Mouse (Mus musculus) E14TG2a.4 (cell line): ENCODE results near the gene Cd300ld3.

Experiments used
- H3K27me3 ChIP-seq: 2 replicates; pipeline ENCODE4 v1.6.1; 2014; ENCODE audit warnings: low read length, control low read depth; ENCODE audit not compliant: insufficient read depth
- H3K36me3 ChIP-seq: 2 replicates; pipeline ENCODE4 v1.6.1; 2014; ENCODE audit warnings: low read length, control low read depth; ENCODE audit not compliant: insufficient read depth
- H3K4me1 ChIP-seq: replicated peaks from 2 replicates; pipeline ENCODE4 v1.6.1; 2014; ENCODE audit warnings: low read depth, low read length, control low read depth
- H3K4me3 ChIP-seq: replicated peaks from 2 replicates; pipeline ENCODE4 v1.5.1; 2014; ENCODE audit warnings: mild to moderate bottlenecking, low read length
- H3K9me3 ChIP-seq: 2 replicates; pipeline ENCODE4 v1.6.1; 2014; ENCODE audit warnings: low read length, control low read depth
- CTCF ChIP-seq: conservative IDR thresholded peaks from 2 replicates; pipeline ENCODE4 v1.5.1; 2014; ENCODE audit warnings: low read length
- NANOG ChIP-seq: IDR thresholded peaks from 2 replicates; pipeline ENCODE4 v1.6.1; 2014; ENCODE audit warnings: borderline replicate concordance, low read length, mixed read lengths
- POU5F1 ChIP-seq: IDR thresholded peaks from 2 replicates; pipeline ENCODE4 v1.6.1; 2014; ENCODE audit warnings: low read length, borderline replicate concordance

Gene Cd300ld3

DNA sequence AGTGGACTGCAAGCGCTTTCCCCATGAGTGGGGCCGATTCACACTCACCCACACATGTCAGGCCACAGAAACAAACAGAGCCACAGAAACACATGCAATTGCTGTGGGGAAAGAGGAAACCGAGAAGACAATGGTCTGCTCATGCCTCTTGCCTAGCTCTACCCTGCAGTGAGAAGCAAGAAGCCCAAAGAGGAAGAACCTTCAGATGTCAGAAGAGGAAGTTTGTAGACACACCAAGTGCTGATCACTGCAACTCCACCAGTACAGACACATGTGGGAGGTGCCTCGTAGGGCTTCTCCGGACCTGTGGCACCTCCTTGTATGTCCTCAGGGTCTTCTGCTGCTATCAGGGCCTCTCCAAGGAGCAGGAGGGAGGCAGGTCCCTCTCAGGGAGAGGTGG lies 44.1 kb downstream of the Cd300ld3 start:
- H3K4me1 ChIP-seq = no peaks in the 10 kb centered on the region
- H3K9me3 ChIP-seq = no peaks in the 10 kb centered on the region
- H3K4me3 ChIP-seq = no peak overlapping the region
- TF ChIP-seq NANOG = no peak
- no peak for TF ChIP-seq POU5F1
- TF ChIP-seq CTCF = no peak
- no peaks in the 10 kb centered on the region for H3K36me3 ChIP-seq
- H3K27me3 ChIP-seq = peaks cover 22% of the 10 kb centered on the region

DNA sequence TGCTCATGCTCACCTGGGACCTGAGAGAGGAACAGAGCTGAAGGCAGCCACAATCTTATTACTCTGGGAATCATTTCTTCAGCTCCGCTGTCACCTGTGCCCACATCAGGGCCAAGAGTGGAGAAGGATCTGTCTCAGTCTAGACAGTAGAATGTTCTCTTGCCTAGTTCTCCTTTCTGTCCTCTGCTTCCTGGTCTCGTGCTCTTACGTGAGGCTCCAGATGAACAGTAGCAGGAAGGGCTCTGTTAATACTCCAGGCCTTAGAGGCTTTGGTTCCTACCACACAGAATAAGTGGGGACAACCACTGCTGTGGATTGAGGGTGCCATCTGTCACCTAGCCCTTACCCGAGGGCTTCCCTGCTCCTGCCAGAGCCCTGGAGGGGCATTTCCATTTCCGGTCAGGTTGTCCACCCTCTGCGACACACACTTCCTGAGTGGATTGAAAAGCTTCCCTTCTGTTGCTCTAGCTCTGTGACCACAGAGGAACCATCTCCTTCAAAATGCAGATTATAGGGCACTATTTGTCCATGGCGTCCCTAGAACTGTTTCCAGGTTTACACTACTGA lies 46.7 kb downstream of the Cd300ld3 start, which contains the start of gene Cd300c2:
Cd300c2 (minus strand) TSS at position 407 of the 567 bp plus-strand sequence.
- Histone ChIP-seq H3K4me1 (no peaks in the 10 kb centered on the region), H3K36me3 (no peaks in the 10 kb centered on the region), H3K27me3 (peaks cover 29% of the 10 kb centered on the region), H3K9me3 (no peaks in the 10 kb centered on the region), H3K4me3 (no peak within 1 kb of the TSS)
- TF ChIP-seq POU5F1 (no peak), NANOG (no peak), CTCF (no peak)
